Mouse (Mus musculus): ENCODE measurements around the gene Pkig.

DNA sequence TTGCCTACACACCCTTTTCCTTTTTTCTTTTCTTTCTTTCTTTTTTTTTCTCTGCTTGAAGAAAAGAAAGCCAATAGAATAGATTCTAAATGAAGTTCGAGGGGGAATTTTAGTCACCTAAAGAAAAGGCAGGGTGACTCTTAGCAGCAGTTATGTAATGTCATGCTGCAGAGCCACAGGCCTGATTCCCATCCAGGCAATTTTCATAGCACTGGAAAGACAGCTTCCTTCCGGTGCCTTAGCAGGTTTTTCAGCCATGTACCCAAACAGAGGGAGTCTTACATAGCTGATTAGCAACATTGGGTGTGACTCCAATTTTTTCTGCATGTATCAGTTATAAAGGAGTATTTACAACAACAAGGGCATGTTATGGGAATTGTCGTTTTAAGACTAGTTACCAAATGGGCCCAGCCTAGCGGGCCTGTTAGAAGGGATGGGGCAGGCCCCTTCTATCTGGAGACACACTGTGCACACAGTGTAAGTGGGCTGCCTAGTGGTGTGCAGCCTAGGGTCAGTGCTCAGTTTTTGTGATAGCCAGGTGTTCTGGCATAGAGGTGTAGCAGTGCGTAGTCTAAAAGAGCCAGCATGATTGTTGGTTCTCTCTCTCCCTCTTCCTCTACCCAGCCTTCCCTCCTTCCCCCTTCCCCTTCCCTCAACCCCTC lies 45.5 kb downstream of the Pkig start:
- TF ChIP-seq CTCF (IDR thresholded peaks at IDR 0.05; ENCODE audit: low read depth, low read length): no peak
- no peak for TF ChIP-seq POLR2A (IDR thresholded peaks at IDR 0.05; ENCODE audit: extremely low read depth, insufficient read depth, low read length)
